Mouse (Mus musculus): ENCODE data around the gene 6430548M08Rik.

DNA sequence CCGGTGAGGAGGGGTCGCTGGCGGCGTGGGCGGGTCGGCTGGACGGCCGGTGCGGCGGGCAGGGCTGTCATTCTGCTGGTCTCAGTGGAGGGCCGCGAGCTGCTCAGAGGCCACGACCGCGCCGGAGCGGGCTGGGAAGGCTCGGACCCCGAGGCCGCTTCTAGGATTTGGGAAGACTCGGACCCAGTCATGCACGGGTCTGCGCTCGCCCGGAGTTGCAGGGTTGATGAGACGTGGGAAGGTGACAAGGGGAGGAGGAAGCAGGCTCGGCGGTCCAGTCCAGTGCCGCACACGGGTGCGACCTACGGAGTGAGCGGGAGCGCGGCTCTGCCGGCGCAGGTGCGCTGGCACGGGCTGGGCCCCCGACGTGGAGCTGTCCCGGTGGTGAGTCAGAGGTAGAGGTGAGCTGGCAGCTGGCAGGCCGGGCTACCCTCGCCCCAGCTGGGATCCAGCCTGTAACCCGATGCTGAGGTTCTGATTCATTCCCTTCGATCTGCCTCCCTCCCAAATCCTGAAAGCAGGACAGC lies 426 bp downstream of the 6430548M08Rik start:
- TF ChIP-seq EP300 (optimal IDR thresholded peaks at IDR 0.05) (no peak), CTCF (IDR thresholded peaks at IDR 0.05; ENCODE audit: low read depth) (no peak)
